Mouse (Mus musculus) frontal cortex, adult 2 months (tissue): Measurements from ENCODE around the gene Cnbd2. TPM values are rescaled to one million over a fixed set of nuclear protein-coding genes. Genes with fewer than 3 reads are reported as not detected.
A peak's percentile ranks its signal among the peaks of the same experiment; 100 is the strongest.

Source experiments
- DNase-seq, 2 experiments: peaks; one replicate each; pipeline ENCODE4 v3.0.0; 2022; ENCODE audit warnings: low spot score in 1 of 2; ENCODE audit errors: extremely low spot score in 1 of 2
- polyA plus RNA-seq: library from polyadenylated mRNA; depleted of rRNA; stranded (reverse); fragments of >200 nt; gene quantifications from 2 replicates; pipeline ENCODE4 v1.2.3, GENCODE M21; 2012; rRNA removed

Gene Cnbd2
- polyA plus RNA-seq: 7.8 and 8.9 TPM in 2 replicates

DNA sequence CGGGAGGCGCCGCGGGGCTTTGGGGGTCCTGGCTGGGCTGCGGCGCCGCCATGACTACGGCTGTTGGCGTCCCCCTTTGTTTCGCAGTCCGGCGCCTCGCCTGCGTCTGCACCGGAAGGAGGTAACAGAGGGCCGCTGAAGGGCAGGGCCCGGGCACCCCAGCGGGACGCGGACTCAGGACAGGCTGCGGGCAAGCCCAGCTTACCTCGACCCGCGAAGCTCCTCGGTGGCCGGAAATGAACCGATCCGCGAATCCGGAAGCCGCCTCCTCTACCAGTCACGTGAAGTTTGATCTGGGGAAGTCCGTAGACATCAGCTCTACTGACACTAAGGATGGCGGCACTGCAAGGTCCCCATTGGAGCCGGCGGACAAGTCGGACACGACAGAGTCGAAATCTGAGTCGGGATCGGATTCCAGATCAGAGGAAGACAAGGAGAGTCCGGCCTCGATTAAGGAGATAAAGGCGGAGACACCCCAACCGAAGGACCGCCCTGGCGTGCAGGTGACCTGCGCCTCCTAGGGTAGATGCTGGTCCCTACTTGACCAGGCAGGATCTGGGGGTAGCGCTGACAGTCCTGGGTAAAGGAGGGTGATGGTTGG is at the start of gene Cnbd2, which contains the start of gene Scand1:
Gene Cnbd2 (plus strand): TSS at position 3 of the 601 bp plus-strand sequence.
Gene Scand1 (minus strand): TSS at position 408 of the 601 bp plus-strand sequence.
- peak; percentile 72 to 90 for DNase-seq

DNA sequence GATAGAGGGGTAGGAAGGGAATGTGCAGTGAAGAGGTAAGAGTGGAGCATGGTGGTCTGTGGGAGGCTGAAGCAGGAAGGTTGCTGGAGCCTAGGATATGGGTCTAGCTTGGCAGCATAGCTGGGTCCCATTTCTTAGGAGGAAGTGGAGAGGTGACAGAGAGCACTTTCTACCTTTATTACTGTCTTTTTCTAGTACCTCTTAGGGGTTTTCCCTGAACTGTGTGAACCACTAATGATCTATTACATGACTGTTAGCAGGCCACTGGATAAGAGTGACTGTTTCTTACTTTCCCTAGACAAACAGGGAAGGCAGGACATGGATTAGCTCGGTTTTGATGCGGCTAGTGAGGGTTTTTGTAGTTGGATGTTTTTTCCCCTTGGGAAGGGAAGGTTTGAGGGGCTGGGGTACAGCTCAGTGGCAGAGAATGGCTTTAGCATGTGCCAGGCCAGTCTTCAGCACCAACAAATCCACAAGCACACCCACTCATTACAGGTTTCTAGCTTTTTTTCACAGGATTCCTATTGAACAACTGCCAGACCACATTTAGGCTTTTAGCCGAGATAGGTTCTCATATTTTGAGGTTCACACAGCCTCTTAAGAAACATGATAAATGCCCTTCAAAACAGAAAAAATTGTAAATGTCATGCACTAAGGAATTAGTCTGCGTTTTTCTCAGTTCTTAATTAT is 48.8 kb upstream of the Cnbd2 start:
- DNase-seq: no peak

DNA sequence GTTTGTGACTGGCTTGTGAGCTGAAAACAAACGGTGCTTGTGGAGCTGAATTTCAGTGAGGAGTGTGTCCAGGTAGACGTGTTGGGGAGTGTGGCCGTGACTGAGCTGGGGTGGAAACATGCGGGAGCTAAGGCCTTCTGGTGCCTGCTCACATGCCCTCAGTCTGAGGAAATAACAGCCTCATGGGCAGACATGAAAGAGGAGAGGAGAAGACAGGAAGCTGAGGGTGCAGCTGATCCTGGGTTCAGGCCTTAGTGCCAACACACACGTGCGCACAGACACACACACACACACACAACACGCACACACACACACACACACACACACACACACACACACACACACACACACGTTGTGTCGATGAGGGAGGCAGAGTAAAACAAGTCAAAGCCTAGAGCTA is 44.5 kb upstream of the Cnbd2 start:
- no peak for DNase-seq

DNA sequence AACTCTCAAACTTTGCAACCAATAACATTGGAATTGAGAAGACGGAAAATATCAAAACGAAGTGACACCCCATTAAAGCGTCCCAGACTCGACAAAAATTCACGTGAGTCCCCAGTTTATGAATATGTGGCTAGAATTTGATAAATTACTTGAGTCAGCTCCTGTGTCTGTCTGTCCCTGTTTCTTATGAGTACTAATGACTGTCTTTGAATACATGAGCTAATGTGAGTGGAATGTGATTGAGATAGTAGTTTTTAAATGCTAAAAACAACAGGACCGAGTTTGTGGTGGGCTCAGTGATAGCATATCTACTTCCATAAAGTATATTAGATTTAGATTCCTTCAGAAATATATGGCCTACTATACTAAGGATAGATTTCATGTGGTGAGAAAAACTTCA is 39.5 kb upstream of the Cnbd2 start:
- DNase-seq: no peak

DNA sequence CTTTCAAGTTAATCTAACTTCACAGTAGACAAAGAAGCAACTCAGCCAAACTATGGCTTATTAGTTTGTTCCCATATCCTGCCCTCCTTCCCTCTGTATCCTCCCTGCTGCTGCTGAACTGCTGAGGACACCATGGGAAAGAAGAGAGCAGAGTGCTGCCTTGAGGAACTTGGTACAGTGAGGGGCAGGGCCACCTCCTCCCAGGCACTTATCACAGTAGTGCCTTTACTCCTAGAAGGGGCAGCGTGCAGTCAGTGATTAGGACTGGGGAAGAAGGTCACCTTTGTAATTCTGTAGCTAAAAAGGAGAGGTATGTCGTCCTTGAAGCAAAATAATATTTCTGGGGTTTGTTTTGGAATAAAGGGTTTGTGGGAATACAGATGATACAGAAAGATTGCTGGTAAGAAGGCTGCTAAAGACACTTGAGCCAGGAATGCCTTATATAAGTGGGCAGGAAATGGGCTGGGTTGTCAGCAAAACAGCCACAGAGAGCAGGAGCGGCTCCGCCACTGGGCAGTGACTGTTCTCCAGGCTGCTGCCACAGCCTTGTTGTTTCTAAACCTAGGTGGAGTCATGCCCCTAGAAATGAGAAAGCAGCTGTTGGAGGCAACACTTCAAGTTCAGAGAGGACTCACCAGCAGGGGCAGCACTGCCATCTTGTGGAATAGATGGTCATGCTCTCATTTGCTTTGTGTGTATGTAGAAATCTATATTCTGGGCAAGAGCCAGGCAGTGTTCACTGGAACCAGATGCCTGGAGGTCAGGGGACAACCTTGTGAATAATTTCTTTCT is 33.7 kb upstream of the Cnbd2 start:
- peak; percentile 79 to 92 for DNase-seq

DNA sequence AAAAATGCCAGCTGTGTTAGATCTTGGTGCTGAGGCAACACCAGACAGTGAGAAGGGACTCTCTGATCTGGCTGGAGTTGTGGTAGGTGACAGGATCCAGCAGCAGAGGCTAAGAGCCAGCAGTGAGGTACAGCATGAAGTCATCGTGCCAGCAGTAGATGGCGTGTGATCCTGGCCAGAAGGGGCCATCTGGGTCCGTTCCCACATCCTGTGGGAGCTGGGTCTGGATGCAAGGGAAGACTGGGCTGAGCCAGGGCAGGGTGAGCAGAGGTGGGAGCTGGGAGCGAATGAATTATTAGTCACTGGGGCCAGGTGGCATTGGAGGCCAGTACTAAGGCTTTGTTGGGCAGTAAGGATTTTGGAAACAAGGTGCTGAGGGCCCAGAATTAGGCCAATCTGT is 30.9 kb upstream of the Cnbd2 start:
- no peak for DNase-seq

DNA sequence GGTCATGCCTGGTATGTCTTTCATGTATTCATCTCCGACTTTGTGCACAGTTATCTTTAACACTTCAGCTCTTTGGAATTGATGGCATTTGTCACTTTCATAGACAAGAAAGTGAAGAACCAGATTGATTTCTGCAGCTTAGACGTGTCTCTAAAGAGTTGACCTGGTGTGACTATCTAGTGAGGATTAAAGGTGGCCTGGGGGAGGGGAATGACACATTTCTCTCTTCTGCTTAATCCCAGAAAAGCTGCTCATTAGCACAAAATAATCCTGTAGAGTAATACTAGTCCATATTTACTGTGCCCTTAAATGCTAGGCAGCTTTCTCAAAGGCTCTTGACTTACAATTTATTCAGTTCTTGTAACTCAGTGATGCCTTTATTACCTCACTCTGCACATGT is 26.9 kb upstream of the Cnbd2 start:
- DNase-seq: no peak

DNA sequence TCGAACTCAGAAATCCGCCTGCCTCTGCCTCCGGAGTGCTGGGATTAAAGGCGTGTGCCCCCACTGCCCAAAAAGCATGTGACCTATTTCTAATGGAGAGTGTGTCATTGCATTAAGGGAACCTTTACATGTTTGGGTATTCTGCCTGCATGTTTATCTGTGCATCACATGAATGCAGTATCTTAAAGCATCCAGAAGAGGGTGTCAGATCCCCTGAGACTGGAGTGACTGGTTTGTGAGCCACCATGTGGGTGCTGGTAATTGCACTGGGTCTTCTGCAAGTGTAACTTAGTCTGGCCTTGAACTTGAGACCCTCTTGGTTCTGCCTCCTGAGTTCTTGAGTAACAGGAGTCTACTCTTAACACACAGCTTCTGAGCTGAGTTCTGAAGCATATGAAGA is 25.4 kb upstream of the Cnbd2 start:
- DNase-seq: no peak

DNA sequence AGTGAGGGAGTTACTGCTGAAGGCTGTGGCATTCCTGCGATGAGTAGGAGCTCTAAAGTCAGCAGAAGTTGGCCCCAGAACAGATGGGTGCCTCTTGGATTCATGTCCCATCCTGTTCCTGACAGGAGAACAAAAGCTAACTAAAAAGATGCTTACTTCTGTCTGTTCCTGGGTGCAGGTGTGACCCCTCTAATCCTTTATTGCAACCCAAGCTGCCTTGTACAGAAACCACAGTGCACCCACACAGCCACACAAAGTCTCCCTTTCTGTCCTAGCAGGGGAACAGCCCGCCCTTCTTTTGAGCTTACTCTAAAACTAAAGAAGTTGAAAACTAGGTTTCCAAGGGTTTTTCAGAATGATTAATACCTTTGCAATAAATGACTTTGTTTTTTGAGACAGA is 23.9 kb upstream of the Cnbd2 start:
- no peak for DNase-seq

DNA sequence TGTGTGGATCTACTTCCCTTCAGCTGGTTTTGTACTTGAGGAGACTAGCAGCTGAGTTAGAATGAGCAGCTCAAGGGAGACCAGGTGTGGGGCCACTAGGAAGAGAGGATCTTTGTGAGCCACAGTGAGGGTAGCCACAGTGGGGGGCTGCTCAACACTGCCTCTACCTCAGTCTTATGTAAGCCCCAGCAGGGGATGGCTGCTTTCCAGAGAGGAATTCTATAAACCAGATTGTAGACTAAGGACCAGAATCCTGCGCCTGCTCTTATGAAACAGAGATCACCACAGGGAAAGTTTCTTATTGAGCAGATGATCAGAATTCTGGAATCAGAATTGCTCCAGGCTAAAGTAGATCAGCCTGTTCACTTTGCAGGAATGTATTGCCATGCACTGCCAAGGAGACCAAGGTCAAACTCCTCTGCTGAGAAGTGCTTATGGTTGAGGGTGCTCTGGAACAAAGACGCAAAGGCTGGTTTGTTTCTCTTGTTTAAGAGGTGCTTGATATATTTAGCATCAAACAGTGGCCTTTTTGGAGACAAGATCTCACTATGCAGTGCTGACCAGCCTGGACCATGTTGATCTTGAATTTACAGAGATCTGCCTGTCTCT is 22.4 kb upstream of the Cnbd2 start:
- DNase-seq: no peak

DNA sequence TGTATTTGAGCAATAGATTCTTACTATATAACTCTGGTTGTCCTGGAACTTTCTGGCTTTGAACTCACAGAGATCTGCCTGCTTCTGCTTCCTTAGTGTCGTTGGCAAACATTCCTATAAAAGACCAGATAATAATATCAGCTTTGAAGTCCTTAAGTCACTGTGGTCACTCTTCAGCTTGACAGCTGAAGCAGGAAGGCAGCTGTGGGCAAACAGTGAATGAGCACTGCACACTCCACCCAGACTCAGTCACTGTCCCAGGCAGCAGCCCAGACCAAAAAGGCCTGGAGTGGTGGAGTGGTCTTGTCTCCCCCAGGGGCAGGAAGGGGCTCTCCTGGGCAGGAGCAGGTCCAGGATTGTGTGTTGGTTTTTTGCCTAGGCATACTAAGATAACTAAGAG is 20.1 kb upstream of the Cnbd2 start:
- no peak for DNase-seq

DNA sequence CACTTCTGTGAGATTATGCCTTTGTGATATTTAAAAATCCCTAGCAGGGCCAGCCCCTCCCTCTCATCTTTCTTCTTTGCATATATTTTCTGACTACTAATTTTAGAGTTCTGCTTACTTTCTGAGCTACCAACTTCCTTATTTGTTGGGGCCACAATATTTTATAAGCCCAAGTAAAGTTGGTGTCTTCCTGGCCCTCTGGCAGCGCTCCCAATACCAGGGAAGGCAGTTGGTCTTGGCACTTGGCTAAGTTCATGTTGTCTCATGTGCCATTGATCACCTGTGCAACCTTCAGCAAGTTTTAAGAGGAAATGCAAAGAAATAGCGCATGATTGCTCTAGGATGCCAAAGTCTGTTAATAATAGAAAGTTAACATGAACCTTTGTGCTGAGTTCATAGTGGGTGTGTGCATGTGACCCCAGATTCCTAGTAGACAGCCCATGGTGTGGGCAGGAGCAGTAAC is 16.5 kb upstream of the Cnbd2 start:
- DNase-seq: no peak

DNA sequence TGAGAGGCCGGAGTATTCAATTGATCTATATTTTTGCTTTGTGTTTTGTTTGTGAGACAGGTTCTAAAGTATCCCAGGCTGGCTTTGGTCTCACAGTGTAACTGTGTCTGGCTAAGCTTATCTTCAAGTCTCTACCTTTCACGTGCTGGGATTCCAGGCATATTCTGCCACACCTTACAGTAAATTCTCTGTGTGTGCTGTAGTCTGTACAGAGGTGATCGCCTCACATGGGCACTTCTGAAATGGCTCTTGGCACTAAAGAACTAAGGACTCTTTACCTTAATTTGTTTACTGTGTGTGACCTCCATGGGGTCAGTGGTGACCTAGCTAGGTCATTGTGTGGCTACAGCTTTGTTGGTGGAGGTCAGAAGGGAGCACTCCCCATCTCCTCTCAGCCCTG is 15.9 kb upstream of the Cnbd2 start:
- DNase-seq: no peak

DNA sequence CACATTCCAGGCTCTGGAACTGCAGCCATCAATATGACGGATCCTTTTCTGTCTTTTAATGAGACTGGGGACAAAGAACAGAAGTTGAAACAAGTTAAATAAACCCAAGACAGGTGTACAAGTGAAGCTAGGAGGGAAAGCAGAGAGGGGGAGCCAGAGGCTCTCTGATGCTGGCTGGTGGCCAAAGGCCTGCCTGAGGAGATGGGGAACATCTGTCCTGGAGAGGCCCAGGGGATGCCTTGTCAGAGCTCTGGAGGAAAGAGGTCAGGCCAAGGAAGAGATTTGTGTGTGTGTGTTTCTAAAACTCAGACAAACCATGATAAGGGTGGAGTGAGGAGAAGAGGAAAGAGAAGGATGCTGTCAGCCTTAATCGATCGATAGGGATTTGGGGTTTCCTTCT is 14.4 kb upstream of the Cnbd2 start:
- DNase-seq: no peak

DNA sequence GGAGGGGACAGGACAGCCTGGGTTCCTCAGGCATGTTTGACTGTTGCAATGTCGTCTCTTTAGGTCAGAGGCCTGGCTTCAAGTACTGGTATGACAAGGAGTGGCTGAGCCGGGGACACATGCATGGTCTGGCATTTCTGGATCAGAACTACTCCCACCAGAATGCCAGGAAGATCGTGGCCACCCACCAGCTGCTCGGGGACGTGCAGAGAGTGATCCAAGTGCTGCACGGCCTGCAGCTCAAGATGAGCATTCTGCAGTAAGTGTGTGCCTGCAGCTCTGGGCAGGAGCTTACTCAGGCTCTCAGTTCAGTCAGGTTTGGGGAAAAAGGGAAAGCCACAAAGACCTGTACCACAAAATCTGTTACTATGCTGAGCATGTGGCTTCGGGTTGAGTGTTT is 13.6 kb upstream of the Cnbd2 start:
- peak in 1 of 2 experiments; percentile 53 for DNase-seq

DNA sequence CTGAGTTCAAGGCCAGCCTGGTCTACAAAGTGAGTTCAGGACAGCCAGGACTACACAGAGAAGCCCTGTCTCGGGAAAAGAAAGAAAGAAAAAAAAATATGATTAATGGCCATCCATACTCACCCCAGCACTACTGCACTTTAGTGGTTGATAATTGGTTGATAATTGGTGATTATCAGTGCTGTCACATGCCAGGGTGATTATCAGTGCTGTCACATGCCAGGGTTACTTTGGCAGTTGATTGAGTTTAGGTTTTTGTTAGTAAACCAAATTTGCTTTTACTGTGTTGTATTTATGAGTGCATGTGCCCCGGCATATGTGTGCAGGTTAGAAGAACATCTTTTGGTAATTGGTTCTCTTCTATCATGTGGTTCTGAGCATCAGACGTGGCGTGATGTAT is 10.0 kb upstream of the Cnbd2 start:
- no peak for DNase-seq

DNA sequence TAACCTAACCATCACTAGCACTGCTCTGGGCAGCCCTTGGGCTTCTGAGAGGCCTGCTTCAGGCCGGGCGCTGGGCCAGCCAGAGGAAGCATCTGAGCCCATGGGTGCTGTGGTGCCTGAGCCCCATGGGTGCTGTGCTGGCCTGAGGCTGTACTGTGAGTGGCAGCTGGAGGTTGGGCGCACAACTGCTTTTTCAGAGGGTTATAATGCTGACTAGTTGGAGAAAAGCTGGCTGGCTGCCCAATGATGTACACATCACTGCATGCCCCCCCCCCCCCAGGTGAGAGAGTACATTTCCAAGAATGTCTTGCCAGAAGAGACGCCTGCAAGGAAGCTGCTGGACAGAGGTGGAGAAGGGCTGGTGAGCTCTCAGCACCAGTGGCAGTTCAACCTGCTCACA is 7.7 kb upstream of the Cnbd2 start:
- DNase-seq: no peak

DNA sequence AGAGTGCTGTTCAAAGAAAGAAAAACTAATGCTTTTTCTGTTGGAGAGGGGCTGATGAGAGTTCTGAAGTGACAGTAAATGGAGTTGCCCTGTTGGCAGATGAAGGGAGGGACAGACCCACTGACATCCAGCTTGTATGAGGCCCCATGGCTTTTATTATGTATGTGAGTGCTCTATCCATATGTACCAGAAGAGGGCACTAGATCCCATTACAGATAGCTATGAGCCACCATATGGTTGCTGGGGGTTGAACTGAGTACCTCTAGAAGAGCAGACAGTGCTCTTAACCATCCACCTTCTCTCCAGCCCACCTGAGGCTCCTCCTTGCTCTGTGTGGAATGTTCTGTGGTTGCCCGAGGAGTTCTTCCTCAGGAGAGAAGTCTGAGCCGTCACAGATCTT is 6.3 kb upstream of the Cnbd2 start:
- DNase-seq: peak in 1 of 2 experiments; percentile 60

DNA sequence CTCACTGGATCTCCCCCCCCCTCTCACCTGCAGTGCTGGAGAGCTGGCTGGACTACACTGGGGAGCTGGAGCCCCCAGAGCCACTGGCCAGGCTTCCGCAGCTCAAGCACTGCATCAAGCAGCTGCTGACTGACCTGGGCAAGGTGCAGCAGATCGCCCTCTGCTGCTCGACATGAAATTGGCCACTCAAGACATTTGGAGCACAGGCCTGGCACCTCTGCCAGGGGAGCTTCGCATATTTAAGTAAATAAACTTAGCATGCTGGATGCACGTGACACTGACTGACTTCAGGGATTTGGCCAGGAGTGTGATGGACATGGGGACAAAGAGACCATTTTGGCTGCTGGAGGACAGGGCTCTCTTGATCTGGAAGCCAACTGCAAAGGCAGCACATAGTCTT is 4.8 kb upstream of the Cnbd2 start:
- DNase-seq: peak in 1 of 2 experiments; percentile 19

DNA sequence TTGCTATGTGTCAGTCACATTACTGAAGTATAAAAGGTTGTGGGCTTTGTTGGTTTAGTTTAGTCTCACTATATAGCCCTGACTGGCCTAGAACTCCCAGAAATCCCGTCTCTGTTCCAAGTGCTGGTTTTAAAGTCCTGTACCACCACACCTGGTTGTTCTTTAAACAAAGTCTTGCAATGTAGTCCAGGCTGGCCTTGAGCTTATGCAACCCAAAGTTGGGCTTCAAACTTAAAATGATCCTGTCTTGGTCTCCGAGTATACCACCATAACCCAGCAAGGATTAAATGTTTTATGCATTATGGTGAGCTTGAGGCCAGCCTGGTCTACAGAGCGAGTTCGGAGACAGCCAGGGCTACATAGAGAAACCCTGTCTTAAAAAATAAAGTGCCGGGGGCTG is 2.2 kb upstream of the Cnbd2 start:
- DNase-seq: no peak

DNA sequence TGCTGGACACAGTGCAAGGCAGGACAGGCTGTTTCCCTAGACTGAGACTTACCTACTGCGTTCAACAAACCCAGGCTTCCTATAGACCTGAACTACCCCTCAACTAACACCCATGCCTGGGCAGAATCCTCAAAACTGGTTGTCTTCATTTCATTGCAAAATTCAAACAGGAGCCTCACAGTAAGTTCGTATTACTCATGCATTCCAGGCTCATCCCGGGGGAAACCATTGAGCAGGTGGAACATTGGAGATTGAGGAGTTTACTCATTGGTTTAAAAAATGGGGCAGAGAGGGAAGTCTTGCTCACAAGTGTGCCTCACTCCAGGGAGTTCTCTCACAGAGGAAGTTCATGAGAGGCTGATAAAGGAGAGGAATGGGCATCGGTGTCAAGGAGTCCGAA is 1.6 kb upstream of the Cnbd2 start:
- DNase-seq: no peak
